Mouse (Mus musculus) frontal cortex, adult (tissue): ENCODE measurements around the gene Col24a1.
A peak's percentile ranks its signal among the peaks of the same experiment; 100 is the strongest.

ENCODE experiments used
- ATAC-seq: cut with Nextera tagmentation; 2 replicates; pipeline ENCODE4 v1.9.2; 2017; ENCODE audit warnings: mild to moderate bottlenecking, moderate library complexity, mixed read lengths; ENCODE audit not compliant: low TSS enrichment

Gene Col24a1

DNA sequence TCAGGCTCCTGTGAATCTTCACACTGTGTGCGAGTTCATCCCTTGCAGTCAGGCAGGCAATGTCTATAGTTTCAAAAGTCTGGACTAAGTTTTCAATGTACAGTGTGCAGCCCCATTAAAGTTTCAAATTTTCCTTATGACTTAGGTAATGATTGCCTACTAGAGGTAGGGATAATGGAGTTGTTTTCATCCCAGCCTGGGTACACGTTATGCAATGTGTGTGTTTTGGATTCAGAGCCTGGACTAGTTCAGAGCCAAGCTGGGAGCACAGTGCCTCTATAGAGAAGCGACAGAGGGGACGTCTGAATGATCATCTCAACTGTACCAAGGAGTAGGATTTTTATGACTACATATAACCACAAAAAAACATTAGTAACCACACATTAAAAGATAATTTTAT is 267.8 kb downstream of the Col24a1 start:
- no peak for ATAC-seq

DNA sequence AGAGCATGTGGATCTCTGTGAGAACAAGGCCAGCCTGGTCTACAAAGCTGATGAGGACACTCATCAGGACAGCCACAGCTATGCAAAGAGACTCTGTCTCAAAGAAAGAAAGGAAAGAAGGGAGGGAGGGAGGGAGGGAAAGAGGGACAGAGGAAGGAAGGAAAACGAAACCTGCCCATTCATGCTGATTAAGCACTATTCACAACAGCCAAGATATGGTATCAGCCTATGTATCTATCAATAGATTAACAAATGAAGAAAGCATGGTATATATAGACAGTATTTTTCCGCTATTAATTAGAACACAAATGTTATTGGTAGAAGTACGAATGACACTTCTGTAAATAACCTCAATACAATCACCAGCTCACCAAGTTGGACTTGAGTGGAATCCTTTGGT is 282.2 kb downstream of the Col24a1 start:
- ATAC-seq: no peak

DNA sequence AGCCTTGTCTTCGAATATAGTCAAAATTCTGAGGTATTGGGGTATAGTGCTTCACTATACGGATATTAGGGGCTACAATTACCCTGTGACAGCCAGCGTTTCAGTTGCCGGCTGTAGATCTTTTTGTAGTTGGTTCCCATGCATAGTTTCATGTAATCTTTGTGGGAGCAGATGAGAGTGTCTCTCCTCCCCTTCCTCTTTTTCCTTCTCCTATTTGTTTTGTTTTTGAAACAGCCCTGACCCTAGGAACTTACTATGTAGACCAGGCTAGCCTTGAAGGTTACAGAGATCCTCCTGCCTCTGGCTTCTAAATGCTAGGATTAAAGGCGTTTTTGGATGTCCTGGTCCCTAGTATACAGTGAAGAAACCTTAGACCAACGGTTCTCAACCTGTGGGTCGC is 283.1 kb downstream of the Col24a1 start:
- ATAC-seq: no peak

DNA sequence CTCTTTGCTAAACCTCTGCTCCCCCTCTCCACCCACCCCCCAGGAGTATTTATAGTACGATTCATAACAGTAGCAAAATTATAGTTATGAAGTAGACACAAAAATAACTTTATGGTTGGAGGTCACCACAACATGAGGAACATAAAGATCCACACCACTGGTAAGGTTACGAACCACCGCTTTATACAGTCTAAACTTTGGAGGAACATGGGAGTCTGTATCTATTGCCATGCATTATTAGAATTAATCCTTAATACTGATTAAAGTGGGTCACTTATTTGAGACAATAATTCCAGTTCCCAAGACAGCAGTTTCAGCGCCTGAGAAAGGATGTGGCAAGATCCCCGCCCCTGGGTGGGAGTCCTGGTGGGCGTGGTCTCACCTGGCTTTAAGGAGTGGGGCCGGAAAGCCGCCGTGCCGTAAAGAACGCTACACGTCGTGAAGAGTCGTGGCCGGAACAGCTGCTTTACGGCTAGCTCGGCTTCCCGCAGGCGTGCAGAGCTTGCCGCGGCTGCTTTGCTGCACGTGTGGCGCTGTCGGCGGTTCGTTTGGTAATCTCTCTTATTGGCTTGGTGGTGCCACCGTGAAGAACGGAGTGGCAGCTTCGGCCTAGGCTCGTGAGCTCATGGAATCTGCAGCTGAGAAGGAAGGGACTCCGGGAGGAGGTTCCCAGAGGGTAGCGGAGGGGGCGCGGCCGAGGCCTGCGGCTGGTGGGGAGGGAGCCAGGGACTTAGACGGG is 283.6 kb downstream of the Col24a1 start, which contains the start of gene Znhit6:
Gene Znhit6, plus strand, starts transcription at position 463 of the 739 bp plus-strand sequence.
- peak; percentile 96 for ATAC-seq

DNA sequence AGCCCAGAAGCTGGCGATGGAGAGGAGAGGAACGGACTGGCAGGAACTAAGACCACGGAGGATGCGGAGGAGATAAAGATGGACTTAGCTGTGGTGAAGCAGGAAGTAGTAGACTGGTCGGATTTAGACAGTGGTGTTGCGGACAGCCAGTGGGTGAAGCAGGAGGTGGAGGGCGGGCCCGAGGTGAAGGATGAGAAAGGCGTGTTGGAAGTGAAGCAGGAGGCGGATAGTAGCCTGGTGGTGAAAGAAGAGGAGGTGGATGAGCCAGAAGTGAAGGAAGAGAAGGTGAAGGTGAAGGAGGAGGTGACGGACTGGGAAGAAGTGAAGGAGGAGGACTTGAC is 284.2 kb downstream of the Col24a1 start:
- no peak for ATAC-seq

DNA sequence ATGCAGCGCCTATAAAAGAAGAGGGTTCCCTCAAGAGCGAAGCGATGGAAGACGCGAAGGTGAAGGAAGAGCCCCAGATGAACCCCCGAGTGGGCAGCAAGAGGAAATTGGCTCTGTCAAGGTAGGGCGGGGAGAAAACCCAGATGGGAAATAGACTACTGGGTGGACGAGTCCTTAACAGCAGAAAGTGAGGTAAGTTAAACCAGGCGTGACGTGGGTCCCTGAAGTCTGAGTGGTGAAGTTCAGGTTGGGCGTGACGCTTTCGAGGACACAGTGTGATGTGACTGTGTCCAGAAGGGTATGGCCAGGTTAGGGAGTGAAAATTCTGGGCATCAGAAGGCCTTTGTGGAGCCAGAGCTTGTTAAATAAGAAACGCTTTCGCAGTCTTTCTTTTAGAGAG is 284.6 kb downstream of the Col24a1 start:
- ATAC-seq: no peak

DNA sequence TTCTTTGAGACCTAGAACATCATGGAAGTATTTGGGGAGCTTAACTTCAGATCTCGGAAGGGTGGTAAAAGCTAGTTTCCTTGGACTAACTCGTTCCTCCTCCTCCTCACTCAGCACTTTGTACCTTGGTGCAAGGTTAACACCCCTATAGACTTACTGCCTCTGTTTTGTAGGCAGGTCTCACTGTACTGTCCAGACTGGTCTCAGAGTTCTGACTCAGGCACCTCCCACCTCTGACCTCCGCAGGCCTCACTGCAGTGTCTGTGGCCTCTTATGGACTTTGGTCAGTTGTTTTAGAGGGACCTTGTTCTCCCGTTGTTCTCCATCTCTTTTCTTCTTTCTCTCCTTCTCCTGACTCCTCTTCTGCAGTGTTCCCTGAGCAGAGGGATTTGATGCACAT is 290.8 kb downstream of the Col24a1 start:
- ATAC-seq: no peak

DNA sequence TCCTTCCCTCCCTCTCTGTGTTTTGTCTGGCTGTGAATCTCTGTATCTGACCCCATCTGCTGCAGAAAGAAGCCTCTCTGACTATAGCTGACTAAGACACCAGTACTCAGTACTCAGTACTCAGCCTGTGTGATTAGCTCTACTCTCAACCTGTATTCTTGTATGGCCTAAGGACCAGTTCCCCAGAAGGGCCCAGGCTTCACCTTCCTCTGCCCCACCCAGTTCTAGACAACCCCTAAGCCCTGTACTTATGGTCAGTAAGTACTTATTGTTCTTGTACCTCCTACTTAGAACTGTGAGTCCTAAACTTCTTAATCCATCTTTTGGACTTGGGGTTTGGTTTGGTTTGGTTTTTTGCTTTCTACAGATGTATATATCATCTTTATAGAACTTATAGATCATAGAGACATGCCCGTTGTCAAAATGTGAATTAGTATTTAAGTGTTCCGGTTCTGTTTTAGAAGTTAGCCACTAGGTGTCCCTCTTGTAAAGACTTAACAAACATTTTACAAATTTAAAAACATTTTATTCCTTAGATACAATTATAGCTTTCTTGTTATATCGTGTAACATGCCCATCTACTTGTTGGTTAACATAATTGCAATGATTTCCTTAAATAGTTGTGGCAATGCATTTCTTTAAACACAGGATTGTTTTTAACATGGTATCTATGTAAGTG is 291.4 kb downstream of the Col24a1 start:
- no peak for ATAC-seq

DNA sequence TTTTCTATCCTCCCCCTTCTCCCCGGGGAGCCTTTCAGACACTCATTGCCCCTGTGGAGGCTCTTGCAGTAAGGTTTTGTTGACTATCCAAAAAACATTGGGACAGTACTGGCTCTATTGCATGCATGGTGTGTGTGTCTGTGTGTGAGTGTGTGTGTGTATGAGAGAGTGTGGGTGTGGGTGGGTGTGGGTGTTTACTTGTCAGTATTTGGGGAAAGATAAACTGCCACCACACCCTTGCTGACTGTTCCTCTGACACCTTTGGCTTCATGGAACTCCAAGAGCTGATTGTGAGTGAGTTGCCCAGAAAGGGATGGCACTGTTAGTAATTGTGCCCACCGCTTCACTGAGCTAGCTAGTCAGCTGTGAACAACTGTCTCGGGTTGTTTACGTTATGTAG is 298.3 kb downstream of the Col24a1 start:
- ATAC-seq: no peak

DNA sequence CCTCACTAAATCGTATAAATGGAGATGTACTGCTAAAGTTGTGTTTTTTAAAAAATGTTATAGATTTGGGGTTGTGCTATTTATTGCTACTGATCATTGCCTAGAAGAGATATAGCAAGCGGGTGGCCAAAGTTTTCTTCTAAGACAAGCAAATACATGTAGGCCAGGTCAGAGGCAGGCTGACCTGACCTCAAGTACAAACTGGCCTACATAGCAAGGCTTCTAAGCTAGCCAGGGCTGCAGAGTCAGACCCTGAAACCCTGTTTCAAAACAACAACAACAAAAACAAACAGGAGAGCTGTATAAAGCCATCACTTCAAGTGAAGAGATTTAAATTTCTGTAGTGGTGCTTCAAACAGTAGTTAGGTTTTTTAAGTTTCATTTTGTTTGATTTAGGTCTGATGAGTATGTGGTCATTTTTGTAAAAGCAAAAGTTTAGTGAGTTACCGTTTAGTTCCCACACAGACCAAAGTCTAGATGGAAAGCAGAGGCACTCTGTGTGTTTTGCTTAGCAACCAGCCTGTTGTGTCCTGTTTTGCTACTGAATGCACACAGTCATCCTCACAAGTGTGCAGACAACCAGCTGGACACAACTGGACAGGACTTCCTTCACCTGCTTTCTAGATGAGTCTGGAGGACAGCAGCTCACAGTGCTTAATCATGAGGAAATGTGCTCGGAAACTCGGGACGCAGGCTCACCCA is 299.7 kb downstream of the Col24a1 start:
- no peak for ATAC-seq

DNA sequence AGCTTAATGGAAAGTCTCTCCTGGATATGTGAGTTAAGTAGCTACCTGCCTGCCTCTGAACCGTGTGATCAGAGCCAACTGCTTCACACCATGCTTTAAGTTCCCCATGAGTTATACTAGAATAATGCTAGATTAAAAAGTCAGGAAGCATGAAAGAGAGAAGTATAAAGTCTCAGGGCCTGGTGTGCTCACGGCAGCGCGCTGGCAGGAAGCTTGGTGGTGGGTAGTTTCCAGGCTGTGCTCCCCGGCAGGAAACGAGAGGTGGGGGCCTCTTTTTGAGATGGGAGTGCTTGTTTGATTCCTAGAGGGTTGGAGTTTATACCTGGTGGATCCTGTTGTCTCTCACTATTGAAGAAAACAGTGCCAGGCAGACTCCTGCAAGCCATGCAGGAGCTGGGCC is 303.1 kb downstream of the Col24a1 start:
- no peak for ATAC-seq

DNA sequence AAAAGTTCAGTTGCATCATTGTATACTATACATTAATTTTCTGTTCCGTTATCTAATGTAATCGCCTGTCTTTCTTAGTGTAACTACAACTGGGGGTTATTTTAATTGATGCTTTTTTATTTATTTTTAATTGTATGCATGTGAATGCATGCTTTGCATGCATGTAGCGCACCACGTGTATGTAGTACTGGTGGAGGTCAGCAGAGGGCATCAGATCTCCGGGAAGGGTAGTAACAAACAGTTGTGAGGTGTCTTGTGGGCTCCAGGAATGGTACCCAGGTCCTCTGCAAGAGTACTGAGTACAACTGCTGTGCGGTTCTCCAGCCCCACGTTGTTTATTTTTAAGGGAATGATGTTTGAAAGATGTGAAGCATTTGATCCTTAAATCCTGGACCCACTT is 306.8 kb downstream of the Col24a1 start:
- no peak for ATAC-seq

DNA sequence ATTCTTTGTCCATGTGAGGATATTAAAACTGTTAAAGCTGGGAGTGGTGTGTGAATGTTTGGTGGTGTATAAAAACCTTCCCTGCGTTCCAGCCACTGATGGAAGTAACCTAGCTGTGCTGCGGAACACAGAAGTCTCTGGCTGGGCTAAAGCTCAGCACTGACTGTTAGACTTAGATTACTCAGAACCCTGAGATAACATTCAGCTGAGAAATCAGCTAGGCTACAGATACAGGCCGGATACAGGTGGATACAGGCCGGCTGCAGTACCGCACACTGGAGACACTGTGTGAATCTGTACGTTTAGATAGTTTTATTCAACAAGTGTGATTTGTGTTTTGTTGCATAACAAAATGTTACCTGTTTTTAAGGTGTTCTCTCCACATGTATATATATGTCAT is 308.5 kb downstream of the Col24a1 start:
- no peak for ATAC-seq

DNA sequence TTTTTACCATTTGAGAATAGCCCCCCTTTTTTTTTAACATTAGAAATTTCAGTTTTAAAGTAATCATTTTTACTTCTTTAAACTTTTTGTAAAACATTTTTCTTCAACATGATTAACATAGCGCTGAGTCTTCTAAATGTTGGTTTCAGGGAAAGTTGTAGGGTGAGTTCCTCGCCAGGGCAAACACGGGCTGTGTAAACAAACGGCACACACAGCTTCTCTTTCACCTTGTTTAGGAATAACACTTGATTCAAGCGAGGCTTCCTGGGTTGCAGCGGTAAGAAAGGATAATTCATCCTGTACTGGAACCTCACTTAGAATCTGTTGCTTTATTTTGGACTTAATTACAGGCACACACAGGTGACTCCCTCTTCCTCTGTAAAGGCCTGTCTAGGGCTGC is 309.1 kb downstream of the Col24a1 start:
- ATAC-seq: no peak
